Mouse (Mus musculus) hindbrain, embryonic 10.5 days (tissue): ENCODE measurements around the gene Celf6. TPM values are rescaled to one million over a fixed set of nuclear protein-coding genes. Genes with fewer than 3 reads are reported as not detected.

Experiments used
- DNase-seq: peaks from one replicate; pipeline ENCODE4 v3.0.0-alpha.2; 2017; ENCODE audit warnings: low spot score
- H3K27ac ChIP-seq: fragments of 300-500 bp; sonication (generic); 2 replicates; pipeline ENCODE4 v1.5.1; 2016; ENCODE audit warnings: mild to moderate bottlenecking, moderate library complexity
- H3K27me3 ChIP-seq: fragments of 300-500 bp; sonication (generic); 2 replicates; pipeline ENCODE4 v1.6.1; 2016; ENCODE audit warnings: mild to moderate bottlenecking; ENCODE audit not compliant: poor library complexity, insufficient read depth, severe bottlenecking
- H3K36me3 ChIP-seq: fragments of 300-500 bp; sonication (generic); 2 replicates; pipeline ENCODE4 v1.6.1; 2016; ENCODE audit warnings: mild to moderate bottlenecking, moderate library complexity
- H3K4me1 ChIP-seq: fragments of 300-500 bp; sonication (generic); replicated peaks from 2 replicates; pipeline ENCODE4 v1.6.1; 2016; ENCODE audit warnings: mild to moderate bottlenecking
- H3K4me3 ChIP-seq: fragments of 300-500 bp; sonication (generic); 2 replicates; pipeline ENCODE4 v1.5.1; 2016; ENCODE audit warnings: mild to moderate bottlenecking, moderate library complexity
- H3K9me3 ChIP-seq: fragments of 300-500 bp; sonication (generic); 2 replicates; pipeline ENCODE4 v1.6.1; 2016; ENCODE audit warnings: mild to moderate bottlenecking, moderate library complexity
- WGBS: fragments of 180-500 bp; shearing (Covaris S2); methylation state at CpG from one replicate; pipeline ENCODE4 v1.1.7; 2016; 5-methylcytosine and 5-hydroxymethylcytosine counted together
- polyA plus RNA-seq: library from polyadenylated mRNA; unstranded; fragments of >200 nt; fragmentation: Nextera tagmentation; extraction: Ambion mirVana; gene quantifications from 2 replicates; pipeline ENCODE4 v1.2.1, GENCODE M21; 2016

Celf6 gene
- polyA plus RNA-seq, 1 experiment from 2014 or later: 9.4 TPM

GRCm38 (mm10) chr9:59551017-59551416 is 26.7 kb upstream of the Celf6 start:
- Histone ChIP-seq H3K9me3 (no peaks in the 10 kb centered on the region), H3K4me1 (no peaks in the 10 kb centered on the region; the same call in 1 of the 2 replicates), H3K36me3 (peaks cover 39% of the 10 kb centered on the region), H3K27ac (no peak overlapping the region), H3K27me3 (no peaks in the 10 kb centered on the region), H3K4me3 (no peak overlapping the region)
- DNase-seq: no peak
- 83% methylated on average over 5 of the region's 5 CpGs for whole genome bisulfite sequencing

GRCm38 (mm10) chr9:59551620-59552031 is 26.1 kb upstream of the Celf6 start:
- no peaks in the 10 kb centered on the region; the same call in 1 of the 2 replicates for H3K4me1 ChIP-seq
- DNase-seq: no peak
- H3K4me3 ChIP-seq: no peak overlapping the region
- H3K36me3 ChIP-seq: peaks cover 43% of the 10 kb centered on the region
- no peaks in the 10 kb centered on the region for H3K27me3 ChIP-seq
- WGBS: 79% methylated on average over 3 of the region's 3 CpGs
- no peaks in the 10 kb centered on the region for H3K9me3 ChIP-seq
- H3K27ac ChIP-seq: no peak overlapping the region

GRCm38 (mm10) chr9:59552610-59553009 is 25.1 kb upstream of the Celf6 start:
- no peaks in the 10 kb centered on the region; the same call in 1 of the 2 replicates for H3K4me1 ChIP-seq
- no peak for DNase-seq
- no peaks in the 10 kb centered on the region for H3K27me3 ChIP-seq
- H3K4me3 ChIP-seq: no peak overlapping the region
- H3K36me3 ChIP-seq: peaks cover 46% of the 10 kb centered on the region
- H3K27ac ChIP-seq: no peak overlapping the region
- 90% methylated on average over 5 of the region's 5 CpGs for WGBS
- H3K9me3 ChIP-seq: no peaks in the 10 kb centered on the region

GRCm38 (mm10) chr9:59553719-59554118 is 24.0 kb upstream of the Celf6 start:
- WGBS: 89% methylated on average over 4 of the region's 4 CpGs
- no peaks in the 10 kb centered on the region for H3K9me3 ChIP-seq
- H3K4me1 ChIP-seq: no peaks in the 10 kb centered on the region; the same call in 1 of the 2 replicates
- DNase-seq: no peak
- no peak overlapping the region for H3K4me3 ChIP-seq
- H3K27me3 ChIP-seq: no peaks in the 10 kb centered on the region
- no peak overlapping the region for H3K27ac ChIP-seq
- H3K36me3 ChIP-seq: peaks cover 56% of the 10 kb centered on the region

GRCm38 (mm10) chr9:59565600-59565999 is 12.1 kb upstream of the Celf6 start:
- H3K27ac ChIP-seq: no peak overlapping the region
- peak; percentile 69 for DNase-seq
- H3K4me1 ChIP-seq: 0 out of 2 replicates have a peak, but pooled peaks cover 2% of the 10 kb centered on the region
- no peaks in the 10 kb centered on the region for H3K9me3 ChIP-seq
- no peak overlapping the region for H3K4me3 ChIP-seq
- 38% methylated on average over 4 of the region's 4 CpGs for WGBS
- H3K36me3 ChIP-seq: peaks cover 46% of the 10 kb centered on the region
- H3K27me3 ChIP-seq: no peaks in the 10 kb centered on the region

- WGBS: 39% methylated on average over 6 of the region's 6 CpGs
- Histone ChIP-seq H3K4me1 (0 out of 2 replicates have a peak, but pooled peaks cover 2% of the 10 kb centered on the region), H3K36me3 (peaks cover 31% of the 10 kb centered on the region), H3K9me3 (no peaks in the 10 kb centered on the region), H3K27me3 (no peaks in the 10 kb centered on the region), H3K4me3 (no peak overlapping the region), H3K27ac (no peak overlapping the region)
- peak; percentile 58 for DNase-seq
These were observed 10.6 kb upstream of the Celf6 start for GRCm38 (mm10) chr9:59567111-59567510.

- WGBS: 78% methylated on average over 2 of the region's 2 CpGs
- no peak overlapping the region for H3K4me3 ChIP-seq
- no peak overlapping the region for H3K27ac ChIP-seq
- DNase-seq: no peak
- no peaks in the 10 kb centered on the region for H3K9me3 ChIP-seq
- peaks cover 13% of the 10 kb centered on the region for H3K27me3 ChIP-seq
- H3K36me3 ChIP-seq: no peaks in the 10 kb centered on the region
- H3K4me1 ChIP-seq: no peaks in the 10 kb centered on the region
These were observed 5.9 kb upstream of the Celf6 start for GRCm38 (mm10) chr9:59571852-59572251.

- H3K4me1 ChIP-seq: peaks cover 18% of the 10 kb centered on the region
- peak overlapping the region; percentile 77; the same call in 1 of the 2 replicates for H3K27ac ChIP-seq
- WGBS: 16% methylated on average over 13 of the region's 13 CpGs
- H3K27me3 ChIP-seq: peaks cover 52% of the 10 kb centered on the region
- DNase-seq: no peak
- H3K9me3 ChIP-seq: no peaks in the 10 kb centered on the region
- H3K4me3 ChIP-seq: peak overlapping the region; percentile 52
- no peaks in the 10 kb centered on the region for H3K36me3 ChIP-seq
These were observed 316 bp upstream of the Celf6 start for GRCm38 (mm10) chr9:59577401-59577800.

- peaks cover 53% of the 10 kb centered on the region for H3K27me3 ChIP-seq
- DNase-seq: no peak
- no peaks in the 10 kb centered on the region for H3K36me3 ChIP-seq
- under 1% methylated on average over 20 of the region's 20 CpGs for whole genome bisulfite sequencing
- no peaks in the 10 kb centered on the region for H3K9me3 ChIP-seq
- H3K4me3 ChIP-seq: peak overlapping the region; percentile 52
- peak overlapping the region; percentile 77 for H3K27ac ChIP-seq
- H3K4me1 ChIP-seq: peaks cover 18% of the 10 kb centered on the region
These were observed 769 bp downstream of the Celf6 start for GRCm38 (mm10) chr9:59578505-59578867.

GRCm38 (mm10) chr9:59584871-59585308 is 7.2 kb downstream of the Celf6 start:
- Histone ChIP-seq H3K36me3 (no peaks in the 10 kb centered on the region), H3K27ac (no peak overlapping the region), H3K9me3 (no peaks in the 10 kb centered on the region), H3K27me3 (peaks cover 54% of the 10 kb centered on the region), H3K4me3 (peak overlapping the region; percentile 32), H3K4me1 (peaks cover 20% of the 10 kb centered on the region)
- 7% methylated on average over 13 of the region's 13 CpGs for WGBS
- peak; percentile 80 for DNase-seq

GRCm38 (mm10) chr9:59588252-59588651 is 10.5 kb downstream of the Celf6 start:
- no peak overlapping the region for H3K27ac ChIP-seq
- H3K9me3 ChIP-seq: no peaks in the 10 kb centered on the region
- peaks cover 59% of the 10 kb centered on the region for H3K27me3 ChIP-seq
- no peaks in the 10 kb centered on the region for H3K36me3 ChIP-seq
- 68% methylated on average over 5 of the region's 5 CpGs for WGBS
- no peak for DNase-seq
- H3K4me3 ChIP-seq: no peak overlapping the region
- H3K4me1 ChIP-seq: peaks cover 20% of the 10 kb centered on the region

- 32% methylated on average over 12 of the region's 12 CpGs for WGBS
- peak; percentile 55 for DNase-seq
- H3K4me1 ChIP-seq: peaks cover 20% of the 10 kb centered on the region
- H3K9me3 ChIP-seq: no peaks in the 10 kb centered on the region
- H3K27ac ChIP-seq: 0 out of 2 replicates have a peak overlapping the region, but pooled peaks have one; percentile 35
- no peak overlapping the region for H3K4me3 ChIP-seq
- peaks cover 55% of the 10 kb centered on the region for H3K27me3 ChIP-seq
- H3K36me3 ChIP-seq: no peaks in the 10 kb centered on the region
These were observed 11.3 kb downstream of the Celf6 start for GRCm38 (mm10) chr9:59588710-59589671.
